Comparison of ENCODE assay signal across 19 mouse cellular contexts in genomic region chr14:20938860-20939259, GRCm38 (mm10). TPM values are rescaled to one million over a fixed set of nuclear protein-coding genes. Genes with fewer than 3 reads are reported as not detected.
DNase-seq lines count a peak whose midpoint lies in the region; ATAC-seq and TF ChIP-seq lines count a peak whose summit lies in the region.
"Had no signal": no experiment of that assay in that cellular context is flagged by ENCODE, and none has a peak within 500 bp of the region (broad histone marks: within the 10 kb centered on the region; RNA-seq: fewer than 3 reads in every experiment).

No protein-coding gene starts in this region.

- H3K9me3 ChIP-seq in heart, embryonic 13.5 days: no peaks in the 10 kb centered on the region
- no peaks in the 10 kb centered on the region for H3K9me3 ChIP-seq in lung, embryonic 14.5 days (ENCODE audit: low read depth, low read length)
- no peaks in the 10 kb centered on the region for H3K9me3 ChIP-seq in liver, postnatal 0 days (ENCODE audit: low read length)
- H3K9me3 ChIP-seq: neural tube, embryonic 12.5 days had no signal

- H3K27me3 ChIP-seq in heart, embryonic 13.5 days (replicated peaks): no peaks in the 10 kb centered on the region
- no peaks in the 10 kb centered on the region for H3K27me3 ChIP-seq in lung, embryonic 14.5 days (ENCODE audit: insufficient read depth, low read length)
- H3K27me3 ChIP-seq in liver, postnatal 0 days (ENCODE audit: insufficient read depth, low read length): no peaks in the 10 kb centered on the region
- H3K27me3 ChIP-seq: neural tube, embryonic 12.5 days had no signal

- H3K9ac ChIP-seq in heart, embryonic 13.5 days: peak overlapping the region; percentile 54; the same call in 1 of the 2 replicates
- H3K9ac ChIP-seq in lung, embryonic 14.5 days: no peak overlapping the region
- H3K9ac ChIP-seq in liver, postnatal 0 days (replicated peaks): no peak overlapping the region
- H3K9ac ChIP-seq: neural tube, embryonic 12.5 days had no signal

- peaks cover 80% of the 10 kb centered on the region for H3K4me1 ChIP-seq in heart, embryonic 13.5 days
- no peaks in the 10 kb centered on the region; the same call in 1 of the 2 replicates for H3K4me1 ChIP-seq in lung, embryonic 14.5 days (ENCODE audit: insufficient read depth)
- peaks cover 20% of the 10 kb centered on the region for H3K4me1 ChIP-seq in embryonic fibroblast, embryonic 13.5 days (ENCODE audit: control insufficient read depth, insufficient read depth, low read length)
- peaks cover 32% of the 10 kb centered on the region for H3K4me1 ChIP-seq in liver, postnatal 0 days (ENCODE audit: insufficient read depth)

- intact Hi-C loops in heart, postnatal 14 days (cut with DNase I): no loop called here

- H3K4me3 ChIP-seq in heart, embryonic 13.5 days: no peak overlapping the region; the same call in 1 of the 2 replicates
- H3K4me3 ChIP-seq in lung, embryonic 14.5 days (ENCODE audit: low read depth, low read length): no peak overlapping the region
- H3K4me3 ChIP-seq in embryonic fibroblast, embryonic 13.5 days (ENCODE audit: insufficient read depth, low read length): no peak overlapping the region
- H3K4me3 ChIP-seq in liver, postnatal 0 days (ENCODE audit: low read depth, low read length): no peak overlapping the region
- H3K4me3 ChIP-seq: neural tube, embryonic 12.5 days had no signal

- ATAC-seq in heart, embryonic 13.5 days (ENCODE audit: extremely low read depth, insufficient number of reproducible peaks, low FRiP score, low TSS enrichment): no peak
- no peak for ATAC-seq in lung, embryonic 14.5 days (ENCODE audit: insufficient read depth)
- peak; percentile 27; the same call in 1 of the 2 replicates for ATAC-seq in liver, postnatal 0 days
- ATAC-seq: hindbrain, embryonic 16.5 days; midbrain, embryonic 16.5 days had no signal

- DNase-seq in heart, postnatal 14 days: no peak
- no peak for DNase-seq in lung, embryonic 14.5 days
- DNase-seq in lung, postnatal 4 days: no peak
- DNase-seq in liver, postnatal 0 days: no peak
- no peak for DNase-seq in gastrocnemius, adult 8-10 months (ENCODE audit: low spot score in 2 of 2)
- DNase-seq in spleen, postnatal 4 days (ENCODE audit: low spot score in 2 of 2): no peak
- DNase-seq: adrenal gland, adult 2 months; cerebellum, adult 11 months; cerebellum, postnatal 25 days; gastrocnemius, postnatal 25 days; kidney, adult 2 months; kidney, postnatal 25 days; left cerebral cortex, postnatal 4 days; thymus, postnatal 14 days had no signal

- no peak for TF ChIP-seq EP300 in liver, postnatal 0 days (IDR thresholded peaks at IDR 0.05; ENCODE audit: low read depth)

- TF ChIP-seq CTCF in lung, embryonic 14.5 days (IDR thresholded peaks at IDR 0.05; ENCODE audit: low read depth): no peak
- no peak for TF ChIP-seq CTCF in embryonic fibroblast, embryonic 13.5 days (IDR thresholded peaks at IDR 0.05; ENCODE audit: borderline replicate concordance, insufficient read depth, low read length)
- TF ChIP-seq CTCF in liver, postnatal 0 days (IDR thresholded peaks at IDR 0.05; ENCODE audit: low read depth): no peak

- peak overlapping the region; percentile 60 for H3K4me2 ChIP-seq in heart, embryonic 13.5 days
- H3K4me2 ChIP-seq in lung, embryonic 14.5 days: no peak overlapping the region
- H3K4me2 ChIP-seq in liver, postnatal 0 days (ENCODE audit: low read depth, low read length): peak overlapping the region; percentile 47; the same call in 1 of the 2 replicates
- H3K4me2 ChIP-seq: neural tube, embryonic 12.5 days had no signal

- no peak for TF ChIP-seq POLR2A in embryonic fibroblast, embryonic 13.5 days (IDR thresholded peaks at IDR 0.05; ENCODE audit: low read depth, low read length)

- 0% methylated on average over 1 of the region's 1 CpGs for WGBS in heart, embryonic 13.5 days
- WGBS in lung, embryonic 14.5 days: 13% methylated on average over 1 of the region's 1 CpGs
- WGBS in liver, postnatal 0 days (ENCODE audit: insufficient replicate concordance): 9% methylated on average over 1 of the region's 1 CpGs

- no peaks in the 10 kb centered on the region for H3K36me3 ChIP-seq in heart, embryonic 13.5 days
- no peaks in the 10 kb centered on the region for H3K36me3 ChIP-seq in lung, embryonic 14.5 days (ENCODE audit: insufficient read depth)
- 0 out of 2 replicates have a peak, but pooled peaks cover 2% of the 10 kb centered on the region for H3K36me3 ChIP-seq in liver, postnatal 0 days (replicated peaks; ENCODE audit: insufficient read depth, low read length)
- H3K36me3 ChIP-seq: neural tube, embryonic 12.5 days had no signal

- H3K27ac ChIP-seq in heart, embryonic 13.5 days (replicated peaks): peak overlapping the region; percentile 77
- H3K27ac ChIP-seq in lung, embryonic 14.5 days (ENCODE audit: low read depth): peak overlapping the region; percentile 0; the same call in 1 of the 2 replicates
- H3K27ac ChIP-seq in embryonic fibroblast, embryonic 13.5 days (ENCODE audit: insufficient read depth, low read length): peak overlapping the region; percentile 81
- H3K27ac ChIP-seq in liver, postnatal 0 days (ENCODE audit: low read depth): no peak overlapping the region
- H3K27ac ChIP-seq: neural tube, embryonic 12.5 days had no signal

RNA-seq across cellular contexts. Expression of gene Vcl, which starts 9.7 kb away (rescaled TPM):
- polyA plus RNA-seq in heart, embryonic 13.5 days (2015; fragmentation: Nextera tagmentation; extraction: Ambion mirVana): 67.1 and 69.8 TPM in 2 replicates
- total RNA-seq in heart, postnatal 14 days (2021): 100 to 1,000 TPM; 132 to 149 TPM
- polyA plus RNA-seq in lung, embryonic 14.5 days (2014; fragmentation: Nextera tagmentation; extraction: Ambion mirVana): 64.3 and 69.5 TPM in 2 replicates
- 494 and 636 TPM in 2 replicates for polyA plus RNA-seq in embryonic fibroblast, embryonic 13.5 days (2011; ENCODE audit: insufficient read length, low read depth, missing spikeins)
- 9.3 and 11.6 TPM in 2 replicates for polyA plus RNA-seq in liver, postnatal 0 days (2015; fragmentation: Nextera tagmentation; extraction: Ambion mirVana)
- 10 to 100 TPM; 62.2 to 64.9 (median 63.9) TPM for total RNA-seq in gastrocnemius, adult 8-10 months (2022)
